Mouse (Mus musculus): ENCODE data around the gene Tarbp1.
"Not testable (repeated sequence)": the region's sequence is repeated elsewhere in the genome, so short reads cannot be mapped to it uniquely, and the experiment has no call there.

The Tarbp1 gene

GRCm38 (mm10) chr8:126420834-126421233 lies 54.0 kb downstream of the Tarbp1 start:
- DNase-seq (ENCODE audit: low spot score) = no peak

DNA sequence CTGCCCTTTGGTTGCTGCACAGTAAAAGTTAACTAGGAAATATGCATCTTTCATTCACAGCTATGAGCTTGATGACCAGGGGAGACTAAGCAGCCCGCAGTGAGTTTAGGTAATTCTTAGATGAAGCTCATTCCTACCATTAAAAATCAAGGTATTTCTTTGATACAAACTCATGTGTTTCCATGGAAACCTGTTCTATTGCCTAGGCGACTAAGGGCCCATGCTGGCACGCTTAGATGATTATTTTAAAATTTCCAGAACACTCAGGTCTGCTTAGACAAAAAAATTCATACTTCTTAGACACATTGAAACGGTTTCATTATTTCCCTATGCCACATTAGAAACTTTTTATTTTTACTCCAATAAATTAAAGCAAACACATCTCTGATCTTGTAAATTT lies 69.8 kb downstream of the Tarbp1 start:
- no peak for DNase-seq (ENCODE audit: low spot score)

GRCm38 (mm10) chr8:126404550-126404949 lies 70.3 kb downstream of the Tarbp1 start:
- DNase-seq (ENCODE audit: low spot score) = not testable (repeated sequence)

- no peak for DNase-seq (ENCODE audit: low spot score)
These were observed 76.5 kb downstream of the Tarbp1 start for GRCm38 (mm10) chr8:126398349-126398748.

GRCm38 (mm10) chr8:126395917-126396316 lies 78.9 kb downstream of the Tarbp1 start:
- DNase-seq (ENCODE audit: low spot score) = no peak

DNA sequence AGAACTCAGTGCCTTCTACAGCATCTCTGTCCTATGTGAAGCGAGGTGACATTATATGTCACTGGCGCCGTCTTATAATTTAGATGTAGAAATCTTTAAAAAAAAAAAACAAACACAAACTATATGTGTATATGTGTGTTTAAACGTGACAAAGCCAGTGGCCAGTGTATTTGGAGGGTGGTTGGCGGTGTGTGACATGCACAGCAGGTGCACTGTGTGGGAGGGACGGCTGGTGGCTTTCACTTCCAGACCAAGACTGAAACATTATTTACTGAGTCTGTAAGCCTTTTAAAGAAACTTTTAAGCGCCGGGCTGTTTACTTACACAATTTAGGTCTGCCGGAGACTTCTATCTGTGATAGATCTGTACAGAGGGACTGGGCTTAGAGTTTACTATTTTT lies 79.5 kb downstream of the Tarbp1 start:
- no peak for DNase-seq (ENCODE audit: low spot score)

DNA sequence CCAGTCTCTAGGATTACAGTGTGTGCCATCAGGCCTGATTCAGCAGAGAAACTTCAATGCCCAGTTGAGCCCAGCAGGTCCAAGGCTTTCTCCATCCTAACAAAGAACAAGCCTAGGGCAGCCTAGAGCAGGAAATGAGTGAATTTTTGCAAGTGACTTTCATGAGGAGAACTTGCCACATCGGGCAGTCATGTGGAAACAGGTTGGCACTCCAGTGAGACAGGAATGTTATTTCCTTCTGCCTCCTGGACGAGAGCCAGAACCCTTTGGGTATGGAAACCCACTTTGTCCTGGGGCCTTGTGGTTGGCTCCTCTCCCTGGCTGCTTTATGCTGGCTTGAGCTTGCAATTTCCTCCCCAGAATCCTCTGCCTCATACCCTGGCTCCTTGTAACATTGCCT lies 83.3 kb downstream of the Tarbp1 start:
- DNase-seq (ENCODE audit: low spot score) = no peak

GRCm38 (mm10) chr8:126387566-126387965 lies 87.3 kb downstream of the Tarbp1 start:
- no peak for DNase-seq (ENCODE audit: low spot score)

DNA sequence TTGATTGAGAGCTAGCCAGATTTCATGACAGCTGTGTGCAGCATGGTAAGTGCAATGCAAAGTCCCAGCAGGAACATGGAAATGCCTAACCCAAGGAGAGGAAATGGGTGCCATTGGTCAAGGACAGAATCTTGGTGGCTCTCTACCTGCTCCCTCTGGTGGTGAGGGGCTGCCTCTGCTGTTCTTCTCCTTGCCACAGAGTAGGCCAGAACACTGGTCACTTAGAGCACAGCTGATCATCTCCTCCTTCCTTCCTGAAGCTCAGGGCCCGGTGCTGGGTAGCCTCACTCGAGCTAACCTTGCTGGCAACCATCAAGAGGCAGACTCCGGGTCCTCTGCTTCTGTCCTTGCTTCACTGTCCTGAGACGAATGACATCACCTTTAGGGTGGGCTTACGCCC lies 92.1 kb downstream of the Tarbp1 start:
- no peak for DNase-seq (ENCODE audit: low spot score)

- DNase-seq (ENCODE audit: low spot score) = no peak
These were observed 92.6 kb downstream of the Tarbp1 start for GRCm38 (mm10) chr8:126382216-126382615.

DNA sequence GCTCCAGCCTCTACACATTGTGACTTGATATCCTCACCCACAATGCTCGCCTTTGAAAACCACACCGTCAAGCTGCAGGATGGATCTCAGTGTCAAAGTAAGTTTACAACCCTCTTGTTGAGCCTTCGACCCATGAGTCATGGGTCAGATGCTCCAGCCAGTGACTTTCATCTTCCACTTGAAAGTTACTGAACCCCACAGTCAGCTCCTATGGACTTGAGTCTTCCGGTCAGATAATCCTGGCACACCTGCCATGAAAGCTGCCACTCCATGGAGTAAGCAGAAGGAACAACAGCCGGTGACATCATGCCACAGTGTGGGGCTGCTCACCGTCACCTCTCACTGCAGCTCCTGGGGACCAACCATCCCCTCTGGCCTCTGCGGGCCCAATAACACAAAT lies 93.6 kb downstream of the Tarbp1 start:
- DNase-seq (ENCODE audit: low spot score) = no peak

GRCm38 (mm10) chr8:126380141-126380540 lies 94.7 kb downstream of the Tarbp1 start:
- no peak for DNase-seq (ENCODE audit: low spot score)

DNA sequence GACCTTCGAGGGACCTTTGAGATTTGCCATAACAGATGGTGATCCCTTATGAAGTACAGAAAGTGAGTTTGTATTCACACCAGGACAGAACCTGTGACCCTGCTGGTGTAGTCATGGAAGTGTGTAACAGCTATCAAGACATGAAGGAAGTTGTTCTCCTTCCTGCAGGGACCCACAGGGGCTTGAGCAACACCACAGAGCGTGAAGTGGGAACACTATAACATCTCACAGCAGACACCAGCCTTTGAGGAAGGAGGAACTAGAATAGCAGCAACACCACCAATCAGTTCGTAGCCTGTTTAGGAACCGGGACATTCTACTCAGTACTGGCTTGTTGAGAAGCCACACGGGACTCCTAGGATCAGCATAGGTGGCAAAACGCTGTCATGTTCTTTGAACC lies 95.3 kb downstream of the Tarbp1 start:
- no peak for DNase-seq (ENCODE audit: low spot score)

All from T-cell, adult 2 months (primary cell).